Mouse (Mus musculus) liver, embryonic 14 days (tissue): ENCODE data around the gene Myo7a. TPM values are rescaled to one million over a fixed set of nuclear protein-coding genes. Genes with fewer than 3 reads are reported as not detected.

ENCODE experiments used
- polyA plus RNA-seq: library from polyadenylated mRNA; depleted of rRNA; stranded (reverse); fragments of >200 nt; gene quantifications from 2 replicates; pipeline ENCODE4 v1.2.3, GENCODE M21; 2012; rRNA removed

The Myo7a gene
- 8.9 and 11.1 TPM in 2 replicates for polyA plus RNA-seq

GRCm38 (mm10) chr7:98119179-98119960, at the start of gene Myo7a:
Myo7a (minus strand) TSS chr7:98119524.

GRCm38 (mm10) chr7:98145402-98145801, 26.1 kb upstream of the Myo7a start, which contains the start of gene Omp:
Omp (minus strand) TSS chr7:98145502.

Other genes starting within 250 kb of the Myo7a start
- not detected in 2 replicates for gene Gdpd4, start 199.6 kb downstream of the Myo7a start, polyA plus RNA-seq
- gene Omp, start 26.0 kb upstream of the Myo7a start, polyA plus RNA-seq: 0.59 and 0.66 TPM in 2 replicates
- 11.9 and 12.5 TPM in 2 replicates for gene Capn5, start 58.8 kb upstream of the Myo7a start, polyA plus RNA-seq
- 0.03 and 0.05 TPM in 2 replicates for gene B3gnt6, start 80.0 kb upstream of the Myo7a start, polyA plus RNA-seq
- gene Acer3, start 201.7 kb upstream of the Myo7a start, polyA plus RNA-seq: 14.5 and 17.0 TPM in 2 replicates
- 1.7 TPM in 2 replicates for gene Tsku, start 241.8 kb upstream of the Myo7a start, polyA plus RNA-seq